Mouse (Mus musculus) midbrain, embryonic 13.5 days (tissue): ENCODE data around the gene Slc25a36. TPM values are rescaled to one million over a fixed set of nuclear protein-coding genes. Genes with fewer than 3 reads are reported as not detected.

Experiments used
- ATAC-seq: fragments of 200-750 bp; cut with Nextera tagmentation; 2 replicates; pipeline ENCODE4 v1.8.0; 2017; ENCODE audit warnings: mild to moderate bottlenecking, moderate TSS enrichment, moderate library complexity
- H3K27ac ChIP-seq: fragments of 300-500 bp; sonication (generic); 2 replicates; pipeline ENCODE4 v1.5.1; 2015; ENCODE audit warnings: inconsistent platforms, mild to moderate bottlenecking, moderate library complexity
- H3K27me3 ChIP-seq: fragments of 300-500 bp; sonication (generic); 2 replicates; pipeline ENCODE4 v1.6.1; 2015; ENCODE audit warnings: mild to moderate bottlenecking, inconsistent platforms
- H3K36me3 ChIP-seq: fragments of 300-500 bp; sonication (generic); 2 replicates; pipeline ENCODE4 v1.6.1; 2015; ENCODE audit warnings: mild to moderate bottlenecking, inconsistent platforms
- H3K4me1 ChIP-seq: fragments of 300-500 bp; sonication (generic); replicated peaks from 2 replicates; pipeline ENCODE4 v1.6.1; 2015; ENCODE audit warnings: inconsistent platforms
- H3K4me2 ChIP-seq: fragments of 300-500 bp; sonication (generic); replicated peaks from 2 replicates; pipeline ENCODE4 v1.6.1; 2015; ENCODE audit warnings: moderate library complexity, mild to moderate bottlenecking, inconsistent platforms
- H3K4me3 ChIP-seq: fragments of 300-500 bp; sonication (generic); replicated peaks from 2 replicates; pipeline ENCODE4 v1.5.1; 2015; ENCODE audit warnings: mild to moderate bottlenecking, inconsistent platforms
- H3K9ac ChIP-seq: fragments of 300-500 bp; sonication (generic); replicated peaks from 2 replicates; pipeline ENCODE4 v1.6.1; 2015; ENCODE audit warnings: mild to moderate bottlenecking, inconsistent platforms
- H3K9me3 ChIP-seq: fragments of 300-500 bp; sonication (generic); 2 replicates; pipeline ENCODE4 v1.6.1; 2016; ENCODE audit warnings: mild to moderate bottlenecking, inconsistent platforms
- WGBS: fragments of 180-500 bp; shearing (Covaris S2); methylation state at CpG from one replicate; pipeline ENCODE4 v1.1.7; 2015; 5-methylcytosine and 5-hydroxymethylcytosine counted together
- polyA plus RNA-seq: library from polyadenylated mRNA; unstranded; fragments of >200 nt; fragmentation: Nextera tagmentation; extraction: Ambion mirVana; gene quantifications from 2 replicates; pipeline ENCODE4 v1.2.1, GENCODE M21; 2015

Slc25a36 gene
- 74.5 and 85.7 TPM in 2 replicates for polyA plus RNA-seq

GRCm38 (mm10) chr9:97110571-97111390 lies at the start of gene Slc25a36:
Gene Slc25a36, minus strand, starts transcription at chr9:97111157.
- Histone ChIP-seq H3K27ac (peak within 1 kb of the TSS; percentile 91), H3K27me3 (no peaks in the 10 kb centered on the region), H3K9ac (peak within 1 kb of the TSS; percentile 88), H3K9me3 (no peaks in the 10 kb centered on the region), H3K4me1 (peaks cover 20% of the 10 kb centered on the region), H3K4me2 (peak within 1 kb of the TSS; percentile 67), H3K36me3 (no peaks in the 10 kb centered on the region), H3K4me3 (peak within 1 kb of the TSS; percentile 92)
- under 1% methylated on average over 91 of the region's 91 CpGs for WGBS
- peak; percentile 99 for ATAC-seq

DNA sequence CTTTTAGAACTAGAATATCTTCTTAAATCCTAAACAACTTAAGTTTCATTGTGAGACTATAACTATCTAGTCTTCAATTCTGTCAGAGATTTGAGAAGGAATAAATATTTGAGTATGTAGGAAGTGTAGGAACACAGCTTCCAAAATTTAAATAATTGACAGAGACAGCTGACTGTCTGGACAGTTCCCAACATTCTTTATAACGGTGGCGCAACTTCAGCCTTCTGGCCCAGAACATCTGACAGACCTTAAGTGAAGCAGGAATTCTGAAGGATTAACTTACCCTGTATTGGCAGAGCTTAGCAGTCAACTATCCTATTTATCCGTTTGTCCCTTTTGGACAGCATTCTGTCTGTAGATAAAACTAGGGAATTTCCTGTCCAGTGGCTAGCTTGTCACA lies 47.5 kb upstream of the Slc25a36 start:
- Histone ChIP-seq H3K27me3 (no peaks in the 10 kb centered on the region), H3K9me3 (no peaks in the 10 kb centered on the region), H3K27ac (no peak overlapping the region), H3K36me3 (no peaks in the 10 kb centered on the region), H3K4me1 (no peaks in the 10 kb centered on the region), H3K4me2 (no peak overlapping the region), H3K9ac (no peak overlapping the region), H3K4me3 (no peak overlapping the region)
- ATAC-seq = no peak
- 83% methylated on average over 3 of the region's 3 CpGs for WGBS

DNA sequence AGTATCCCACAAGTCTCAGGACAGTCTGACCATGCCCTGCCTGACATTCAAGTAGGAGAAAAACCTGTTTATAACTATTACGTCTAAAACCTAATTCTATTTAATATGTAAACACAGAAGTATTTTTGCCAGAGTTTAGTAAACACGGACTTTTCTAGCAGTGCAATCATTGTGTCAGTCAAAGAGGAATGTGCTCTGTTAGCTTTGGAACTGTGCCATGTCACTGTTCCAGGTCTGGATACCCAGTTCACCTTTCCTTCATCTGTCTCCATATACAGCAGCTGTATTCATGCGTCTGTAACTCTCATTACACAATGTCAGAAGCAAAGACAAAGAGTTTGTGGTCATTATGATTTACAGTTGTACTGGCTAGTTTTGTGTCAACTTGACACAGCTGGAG lies 45.0 kb upstream of the Slc25a36 start:
- no peaks in the 10 kb centered on the region for H3K9me3 ChIP-seq
- H3K4me2 ChIP-seq = no peak overlapping the region
- H3K9ac ChIP-seq = no peak overlapping the region
- no peak for ATAC-seq
- H3K36me3 ChIP-seq = no peaks in the 10 kb centered on the region
- H3K27me3 ChIP-seq = no peaks in the 10 kb centered on the region
- H3K27ac ChIP-seq = no peak overlapping the region
- no peaks in the 10 kb centered on the region for H3K4me1 ChIP-seq
- 83% methylated on average over 3 of the region's 3 CpGs for WGBS
- H3K4me3 ChIP-seq = no peak overlapping the region

- Histone ChIP-seq H3K4me1 (no peaks in the 10 kb centered on the region), H3K9me3 (no peaks in the 10 kb centered on the region), H3K27me3 (no peaks in the 10 kb centered on the region), H3K9ac (no peak overlapping the region), H3K36me3 (no peaks in the 10 kb centered on the region), H3K4me2 (no peak overlapping the region), H3K27ac (no peak overlapping the region), H3K4me3 (no peak overlapping the region)
- ATAC-seq = no peak
- WGBS = 93% methylated on average over 4 of the region's 4 CpGs
Measured at GRCm38 (mm10) chr9:97154956-97155355, 44.0 kb upstream of the Slc25a36 start.

- no peak overlapping the region for H3K4me3 ChIP-seq
- no peaks in the 10 kb centered on the region for H3K4me1 ChIP-seq
- whole genome bisulfite sequencing = 88% methylated on average over 3 of the region's 3 CpGs
- no peak overlapping the region for H3K9ac ChIP-seq
- H3K9me3 ChIP-seq = no peaks in the 10 kb centered on the region
- no peaks in the 10 kb centered on the region for H3K27me3 ChIP-seq
- no peaks in the 10 kb centered on the region for H3K36me3 ChIP-seq
- ATAC-seq = no peak
- no peak overlapping the region for H3K27ac ChIP-seq
- H3K4me2 ChIP-seq = no peak overlapping the region
Measured at GRCm38 (mm10) chr9:97153006-97153405, 42.0 kb upstream of the Slc25a36 start.

GRCm38 (mm10) chr9:97147270-97147669 lies 36.3 kb upstream of the Slc25a36 start:
- Histone ChIP-seq H3K36me3 (no peaks in the 10 kb centered on the region), H3K9me3 (no peaks in the 10 kb centered on the region), H3K4me2 (no peak overlapping the region), H3K27ac (no peak overlapping the region), H3K4me3 (no peak overlapping the region), H3K27me3 (no peaks in the 10 kb centered on the region), H3K4me1 (no peaks in the 10 kb centered on the region), H3K9ac (no peak overlapping the region)
- 93% methylated on average over 2 of the region's 2 CpGs for WGBS
- no peak for ATAC-seq

DNA sequence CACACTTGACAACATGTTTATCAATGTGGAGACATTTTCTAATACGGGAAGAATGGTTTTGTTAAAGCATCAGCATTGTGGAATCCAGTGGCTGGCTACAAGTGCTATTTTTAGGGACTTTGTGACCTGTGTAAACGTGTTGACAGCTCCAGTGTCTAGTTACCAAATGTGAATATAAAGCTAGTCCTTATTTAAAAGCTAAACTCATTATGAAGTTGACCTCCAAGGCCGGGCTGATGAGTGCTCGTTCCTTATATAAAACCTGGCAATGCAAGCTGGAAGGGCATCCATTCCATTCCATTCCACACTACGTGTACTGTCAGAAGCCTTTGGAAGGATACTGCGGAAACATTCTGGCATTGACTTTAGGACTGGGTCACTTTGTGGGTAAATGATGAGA lies 34.4 kb upstream of the Slc25a36 start:
- Histone ChIP-seq H3K9ac (no peak overlapping the region), H3K4me1 (no peaks in the 10 kb centered on the region), H3K27me3 (no peaks in the 10 kb centered on the region), H3K36me3 (no peaks in the 10 kb centered on the region), H3K9me3 (no peaks in the 10 kb centered on the region), H3K27ac (no peak overlapping the region), H3K4me3 (no peak overlapping the region), H3K4me2 (no peak overlapping the region)
- no peak for ATAC-seq
- WGBS = 88% methylated on average over 6 of the region's 6 CpGs

GRCm38 (mm10) chr9:97143416-97143815 lies 32.5 kb upstream of the Slc25a36 start:
- 95% methylated on average over 5 of the region's 5 CpGs for whole genome bisulfite sequencing
- Histone ChIP-seq H3K4me3 (no peak overlapping the region), H3K36me3 (no peaks in the 10 kb centered on the region), H3K9ac (no peak overlapping the region), H3K27ac (no peak overlapping the region), H3K4me2 (no peak overlapping the region), H3K9me3 (no peaks in the 10 kb centered on the region), H3K4me1 (no peaks in the 10 kb centered on the region), H3K27me3 (no peaks in the 10 kb centered on the region)
- no peak for ATAC-seq

DNA sequence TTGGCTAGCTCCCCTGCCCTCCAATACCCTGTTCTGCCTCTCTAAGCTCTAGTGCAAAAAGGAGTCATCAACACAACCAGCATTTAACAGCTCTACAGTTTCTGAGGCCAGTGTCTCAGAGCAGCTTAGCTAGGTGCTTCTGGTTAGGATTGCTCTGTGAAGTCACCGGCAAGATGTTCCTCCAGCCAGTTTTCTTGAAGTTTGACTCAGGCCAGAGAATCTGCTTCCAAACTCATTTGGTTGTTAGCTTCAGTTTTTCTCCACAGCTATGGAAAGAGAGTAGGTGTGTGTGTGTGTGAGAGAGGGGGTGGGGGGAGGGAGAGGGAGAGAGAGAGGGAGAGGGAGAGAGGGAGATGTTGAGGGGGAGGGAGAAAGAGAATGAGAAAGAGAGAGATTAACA lies 31.6 kb upstream of the Slc25a36 start:
- H3K9me3 ChIP-seq = no peaks in the 10 kb centered on the region
- no peak overlapping the region for H3K27ac ChIP-seq
- no peak overlapping the region for H3K4me3 ChIP-seq
- H3K4me1 ChIP-seq = no peaks in the 10 kb centered on the region
- no peaks in the 10 kb centered on the region for H3K36me3 ChIP-seq
- 100% methylated on average over 1 of the region's 1 CpGs for WGBS
- no peak overlapping the region for H3K4me2 ChIP-seq
- H3K27me3 ChIP-seq = no peaks in the 10 kb centered on the region
- H3K9ac ChIP-seq = no peak overlapping the region
- ATAC-seq = no peak

- Histone ChIP-seq H3K4me3 (no peak overlapping the region), H3K27me3 (no peaks in the 10 kb centered on the region), H3K4me2 (no peak overlapping the region), H3K9me3 (no peaks in the 10 kb centered on the region), H3K9ac (no peak overlapping the region), H3K27ac (no peak overlapping the region), H3K4me1 (no peaks in the 10 kb centered on the region), H3K36me3 (no peaks in the 10 kb centered on the region)
- no peak for ATAC-seq
- 76% methylated on average over 2 of the region's 2 CpGs for WGBS
Measured at GRCm38 (mm10) chr9:97141723-97142122, 30.8 kb upstream of the Slc25a36 start.

DNA sequence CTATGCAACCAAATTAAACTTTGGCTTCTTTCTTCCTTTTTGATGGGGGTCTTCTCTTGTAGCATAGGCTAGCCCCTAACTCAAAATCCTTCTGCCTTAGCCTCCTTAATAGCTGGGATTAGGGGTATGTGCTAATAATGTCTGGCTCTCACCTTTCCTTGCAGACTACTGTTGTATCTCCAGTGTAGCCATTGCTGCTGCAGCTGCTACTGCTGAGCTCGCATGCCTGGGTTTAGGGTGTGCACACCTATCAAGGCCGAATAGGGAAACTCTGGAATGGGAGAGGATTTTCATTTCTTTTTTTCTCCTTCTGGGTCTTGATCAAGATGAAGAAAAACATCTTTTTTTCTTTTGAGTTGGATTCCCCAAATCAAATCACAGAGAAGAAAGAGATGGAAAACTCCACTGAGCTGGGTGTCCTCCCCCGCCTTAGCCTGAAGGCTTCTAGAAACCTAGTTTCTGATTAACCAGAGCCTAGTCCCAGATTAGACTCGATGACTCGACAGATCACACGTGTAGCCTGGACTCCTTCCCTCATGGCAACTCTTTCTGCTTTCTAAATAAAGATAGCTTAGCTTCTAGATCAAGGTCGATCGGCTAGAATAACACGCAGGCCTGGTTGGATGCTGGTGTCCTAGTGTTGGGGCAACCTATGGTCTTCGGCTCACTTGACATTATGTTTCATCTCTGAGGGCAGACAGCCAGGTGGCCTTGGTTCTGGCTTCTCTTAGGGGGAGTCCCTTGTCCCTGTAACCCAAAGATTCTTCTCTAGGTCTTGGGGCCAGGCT lies 29.4 kb upstream of the Slc25a36 start:
- no peak overlapping the region for H3K9ac ChIP-seq
- no peaks in the 10 kb centered on the region for H3K27me3 ChIP-seq
- no peak for ATAC-seq
- H3K9me3 ChIP-seq = no peaks in the 10 kb centered on the region
- H3K36me3 ChIP-seq = no peaks in the 10 kb centered on the region
- no peak overlapping the region for H3K27ac ChIP-seq
- 91% methylated on average over 10 of the region's 10 CpGs for WGBS
- H3K4me3 ChIP-seq = no peak overlapping the region
- no peaks in the 10 kb centered on the region for H3K4me1 ChIP-seq
- H3K4me2 ChIP-seq = no peak overlapping the region

- no peak for ATAC-seq
- Histone ChIP-seq H3K4me2 (no peak overlapping the region), H3K4me3 (no peak overlapping the region), H3K9me3 (no peaks in the 10 kb centered on the region), H3K36me3 (no peaks in the 10 kb centered on the region), H3K9ac (no peak overlapping the region), H3K27me3 (no peaks in the 10 kb centered on the region), H3K27ac (no peak overlapping the region), H3K4me1 (no peaks in the 10 kb centered on the region)
- 89% methylated on average over 4 of the region's 4 CpGs for WGBS
Measured at GRCm38 (mm10) chr9:97137678-97138077, 26.7 kb upstream of the Slc25a36 start.
